Mouse (Mus musculus) hindbrain, embryonic 11.5 days (tissue): ENCODE data around the gene Ncstn. TPM values are rescaled to one million over a fixed set of nuclear protein-coding genes. Genes with fewer than 3 reads are reported as not detected.

Experiments used
- ATAC-seq: fragments of 200-750 bp; cut with Nextera tagmentation; 2 replicates; pipeline ENCODE4 v1.8.0; 2017; ENCODE audit warnings: mild to moderate bottlenecking, moderate TSS enrichment, moderate library complexity; ENCODE audit not compliant: low FRiP score
- DNase-seq: peaks from one replicate; pipeline ENCODE4 v3.0.0-alpha.2; 2015; ENCODE audit warnings: low spot score
- H3K27ac ChIP-seq: fragments of 300-500 bp; sonication (generic); 2 replicates; pipeline ENCODE4 v1.5.1; 2014; ENCODE audit warnings: mild to moderate bottlenecking, low read depth, low read length
- H3K27me3 ChIP-seq: fragments of 300-500 bp; sonication (generic); 2 replicates; pipeline ENCODE4 v1.6.1; 2014; ENCODE audit warnings: mild to moderate bottlenecking, low read length, moderate library complexity, mixed read lengths; ENCODE audit not compliant: control insufficient read depth, insufficient read depth
- H3K36me3 ChIP-seq: fragments of 300-500 bp; sonication (generic); 2 replicates; pipeline ENCODE4 v1.6.1; 2014; ENCODE audit warnings: mild to moderate bottlenecking, low read length, moderate library complexity, mixed read lengths; ENCODE audit not compliant: control insufficient read depth, insufficient read depth
- H3K4me1 ChIP-seq: fragments of 300-500 bp; sonication (generic); replicated peaks from 2 replicates; pipeline ENCODE4 v1.6.1; 2014; ENCODE audit warnings: low read length, mixed read lengths; ENCODE audit not compliant: control insufficient read depth, insufficient read depth
- H3K4me2 ChIP-seq: fragments of 300-500 bp; sonication (generic); replicated peaks from 2 replicates; pipeline ENCODE4 v1.6.1; 2014; ENCODE audit warnings: mild to moderate bottlenecking, low read depth, low read length
- H3K4me3 ChIP-seq: fragments of 300-500 bp; sonication (generic); 2 replicates; pipeline ENCODE4 v1.5.1; 2014; ENCODE audit warnings: low read depth, low read length
- H3K9ac ChIP-seq: fragments of 300-500 bp; sonication (generic); 2 replicates; pipeline ENCODE4 v1.6.1; 2014; ENCODE audit warnings: low read depth, low read length
- H3K9me3 ChIP-seq: fragments of 300-500 bp; sonication (generic); 2 replicates; pipeline ENCODE4 v1.6.1; 2016; ENCODE audit warnings: low read length; ENCODE audit not compliant: control insufficient read depth
- WGBS: fragments of 180-500 bp; shearing (Covaris S2); extraction: QIAGEN DNeasy Blood & Tissue Kit; methylation state at CpG from one replicate; pipeline ENCODE4 v1.1.7; 2014; 5-methylcytosine and 5-hydroxymethylcytosine counted together
- polyA plus RNA-seq: library from polyadenylated mRNA; unstranded; fragments of >200 nt; fragmentation: Nextera tagmentation; extraction: Ambion mirVana; gene quantifications from 2 replicates; pipeline ENCODE4 v1.2.1, GENCODE M21; 2014

Gene Ncstn
- polyA plus RNA-seq, 1 experiment from 2014 or later: 120 TPM

DNA sequence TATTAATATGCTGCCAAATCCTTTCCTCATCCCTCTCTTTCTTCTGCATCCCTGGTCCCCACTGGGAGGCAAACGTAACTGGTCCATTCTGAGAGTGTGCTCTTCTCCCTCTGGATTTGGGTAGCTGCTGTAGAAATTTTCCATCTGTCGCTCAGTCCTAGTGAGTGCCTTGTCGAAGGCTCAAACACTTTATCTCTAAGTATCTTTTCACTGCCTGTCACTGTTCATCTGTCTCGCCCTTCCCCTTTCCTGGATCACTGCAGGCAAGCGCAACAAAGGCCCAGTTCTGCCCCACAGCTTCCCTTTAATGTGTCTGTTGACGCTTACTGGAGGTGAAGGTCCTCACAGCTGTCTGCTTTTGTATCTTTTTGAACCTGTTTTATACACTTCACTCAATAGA lies 12.6 kb upstream of the Ncstn start:
- Histone ChIP-seq H3K9me3 (no peaks in the 10 kb centered on the region), H3K36me3 (peaks cover 6% of the 10 kb centered on the region; the same call in 1 of the 2 replicates), H3K4me3 (no peak overlapping the region), H3K4me2 (no peak overlapping the region), H3K9ac (no peak overlapping the region), H3K27ac (0 out of 2 replicates have a peak overlapping the region, but pooled peaks have one; percentile 24), H3K27me3 (no peaks in the 10 kb centered on the region), H3K4me1 (no peaks in the 10 kb centered on the region)
- 46% methylated on average over 6 of the region's 6 CpGs for WGBS
- no peak for DNase-seq
- peak; percentile 30; the same call in 1 of the 2 replicates for ATAC-seq

DNA sequence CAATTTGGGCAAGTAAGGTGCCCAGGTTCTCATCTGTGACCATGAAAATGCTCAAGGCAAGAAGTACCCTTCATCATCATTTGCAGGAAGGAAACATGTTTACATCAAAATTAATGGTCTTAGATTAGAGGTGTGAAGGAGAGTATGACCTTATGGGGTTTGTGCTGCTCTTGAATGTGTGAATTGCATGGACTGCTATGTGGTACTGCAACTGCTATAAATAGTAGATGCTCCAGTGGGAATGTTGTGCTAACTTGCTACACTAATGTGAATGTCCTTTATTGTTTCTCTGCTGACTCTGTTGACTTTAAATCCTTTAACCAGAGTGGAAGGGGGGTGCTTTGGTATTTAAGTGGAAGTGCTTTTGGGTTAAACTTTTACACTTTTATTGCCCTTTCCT lies 11.7 kb upstream of the Ncstn start:
- Histone ChIP-seq H3K27me3 (no peaks in the 10 kb centered on the region), H3K4me2 (no peak overlapping the region), H3K4me3 (no peak overlapping the region), H3K36me3 (0 out of 2 replicates have a peak, but pooled peaks cover 2% of the 10 kb centered on the region), H3K4me1 (no peaks in the 10 kb centered on the region), H3K27ac (no peak overlapping the region), H3K9me3 (no peaks in the 10 kb centered on the region), H3K9ac (no peak overlapping the region)
- ATAC-seq (no peak), DNase-seq (no peak)

DNA sequence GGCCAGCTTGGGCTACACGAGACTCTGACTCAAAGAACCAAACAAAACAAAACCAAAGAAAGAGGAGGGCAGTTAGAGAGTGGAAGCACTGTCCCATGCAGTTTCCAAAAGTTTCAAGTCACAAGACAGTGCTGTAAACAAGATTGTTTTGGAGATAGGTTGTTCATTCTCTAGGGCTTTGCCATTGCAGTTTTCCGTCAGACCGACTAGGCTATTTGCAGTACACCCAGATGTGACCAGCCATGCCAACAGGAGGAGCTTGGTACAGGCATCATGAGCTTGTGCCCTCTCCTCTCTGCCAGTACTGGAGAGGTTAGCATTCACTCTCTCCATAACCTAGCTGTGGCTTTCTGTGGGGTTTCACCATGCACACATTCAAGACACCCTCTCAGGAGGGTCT lies 10.9 kb upstream of the Ncstn start:
- Histone ChIP-seq H3K4me1 (no peaks in the 10 kb centered on the region), H3K9me3 (no peaks in the 10 kb centered on the region), H3K4me2 (no peak overlapping the region), H3K27me3 (no peaks in the 10 kb centered on the region), H3K9ac (no peak overlapping the region), H3K36me3 (no peaks in the 10 kb centered on the region), H3K27ac (no peak overlapping the region), H3K4me3 (no peak overlapping the region)
- ATAC-seq (no peak), DNase-seq (no peak)
- WGBS: 78% methylated on average over 3 of the region's 3 CpGs

DNA sequence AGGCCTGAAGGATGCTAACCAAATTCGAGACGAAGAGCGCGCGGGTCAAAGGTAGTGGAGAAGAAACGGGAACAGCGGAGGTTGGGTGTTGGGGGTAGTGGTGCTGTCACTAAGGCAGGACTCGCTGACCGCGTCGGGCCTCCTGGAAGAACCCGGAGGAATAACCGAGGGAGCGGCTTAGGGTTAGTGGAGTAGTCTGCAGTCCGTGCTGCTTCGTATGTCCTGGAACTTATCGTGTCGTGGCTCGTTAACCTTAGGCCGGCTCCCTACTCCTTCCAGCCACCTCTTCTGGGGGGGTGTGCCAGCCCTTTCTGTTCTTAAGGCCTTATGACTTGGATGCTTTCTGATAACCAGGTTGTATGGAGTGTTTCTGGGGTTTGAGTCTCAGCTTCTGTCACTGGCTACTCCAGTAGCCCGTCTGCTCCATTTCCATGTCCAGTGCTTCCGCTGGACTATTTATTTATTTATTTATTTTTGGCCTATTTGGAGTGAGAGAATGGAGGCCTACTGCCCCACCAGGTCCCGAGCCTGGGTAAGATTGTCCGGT lies 377 bp upstream of the Ncstn start:
- Histone ChIP-seq H3K9me3 (no peaks in the 10 kb centered on the region), H3K4me3 (peak overlapping the region; percentile 77), H3K27ac (peak overlapping the region; percentile 83; the same call in 1 of the 2 replicates), H3K27me3 (no peaks in the 10 kb centered on the region), H3K4me1 (no peaks in the 10 kb centered on the region), H3K9ac (peak overlapping the region; percentile 92), H3K4me2 (peak overlapping the region; percentile 56), H3K36me3 (peaks cover 3% of the 10 kb centered on the region; the same call in 1 of the 2 replicates)
- ATAC-seq (peak; percentile 82; the same call in 1 of the 2 replicates), DNase-seq (no peak)
- WGBS: 2% methylated on average over 24 of the region's 24 CpGs

DNA sequence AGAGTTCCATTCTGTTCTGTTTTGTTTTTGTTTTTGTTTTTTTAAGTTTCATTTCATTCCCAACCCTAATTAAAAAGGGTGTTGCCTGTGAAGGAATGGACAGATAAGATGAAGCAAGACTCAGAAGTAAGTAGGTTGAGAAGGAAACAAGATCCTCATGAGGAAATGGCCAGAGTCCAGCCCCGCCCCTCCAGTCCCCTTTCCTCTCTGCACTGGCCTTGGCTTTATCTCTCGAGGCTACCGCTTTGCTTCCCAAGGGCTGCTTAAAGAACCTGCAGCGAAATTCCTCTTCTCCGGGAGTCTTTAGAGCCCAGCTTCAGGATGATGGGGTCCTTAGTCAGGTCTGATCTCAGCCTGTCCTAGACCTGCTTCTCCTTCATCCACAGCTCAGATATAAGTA lies 4.6 kb downstream of the Ncstn start:
- Histone ChIP-seq H3K27ac (no peak overlapping the region), H3K9ac (no peak overlapping the region), H3K4me2 (no peak overlapping the region), H3K27me3 (no peaks in the 10 kb centered on the region), H3K4me3 (no peak overlapping the region), H3K9me3 (no peaks in the 10 kb centered on the region), H3K4me1 (no peaks in the 10 kb centered on the region), H3K36me3 (peaks cover 9% of the 10 kb centered on the region; the same call in 1 of the 2 replicates)
- ATAC-seq (no peak), DNase-seq (no peak)
- WGBS: 80% methylated on average over 5 of the region's 5 CpGs

DNA sequence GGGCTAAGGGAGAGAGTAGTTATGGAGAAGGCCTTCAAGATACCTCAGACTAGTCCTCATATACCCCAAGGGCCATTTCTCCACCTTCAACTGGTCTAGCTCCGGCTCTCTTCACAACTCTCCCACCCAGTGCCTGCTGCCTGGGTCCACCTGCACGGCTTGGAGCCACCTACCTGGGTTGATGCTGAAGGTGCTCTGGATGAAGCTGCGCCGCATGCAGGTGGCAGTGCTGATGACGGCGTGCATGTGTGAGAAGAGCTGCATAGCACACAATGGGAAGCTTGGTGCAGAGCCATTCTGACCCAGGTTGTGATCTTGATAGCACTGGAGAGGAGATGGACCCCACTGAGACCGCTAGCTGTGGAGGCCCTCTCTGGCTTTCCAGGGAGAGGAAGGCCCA lies 10.0 kb downstream of the Ncstn start:
- Histone ChIP-seq H3K27me3 (no peaks in the 10 kb centered on the region), H3K4me1 (no peaks in the 10 kb centered on the region), H3K36me3 (peaks cover 18% of the 10 kb centered on the region), H3K4me2 (no peak overlapping the region), H3K27ac (no peak overlapping the region; the same call in 1 of the 2 replicates), H3K4me3 (no peak overlapping the region), H3K9ac (no peak overlapping the region), H3K9me3 (no peaks in the 10 kb centered on the region)
- DNase-seq: no peak
- no peak for ATAC-seq
- 97% methylated on average over 7 of the region's 7 CpGs for WGBS

DNA sequence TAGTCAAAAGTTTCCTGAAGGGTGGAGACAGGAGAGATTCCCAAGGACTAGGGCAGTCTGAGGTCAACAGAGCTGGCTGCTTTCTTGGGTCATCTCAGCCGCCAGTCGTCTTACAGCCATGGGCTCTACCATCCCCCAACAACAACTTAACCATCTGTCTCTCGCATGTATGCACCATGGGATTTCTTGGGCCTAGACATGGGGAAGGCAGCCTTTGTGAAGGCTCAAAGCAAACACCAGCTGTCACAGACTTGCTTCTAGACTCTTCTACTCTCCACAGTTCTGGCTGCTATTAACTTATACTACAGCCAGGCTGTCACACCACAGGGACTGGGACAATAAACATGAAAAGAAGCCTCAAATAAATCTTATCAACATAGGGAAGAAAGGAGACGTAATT lies 11.0 kb downstream of the Ncstn start:
- Histone ChIP-seq H3K9ac (no peak overlapping the region), H3K36me3 (peaks cover 23% of the 10 kb centered on the region), H3K27me3 (no peaks in the 10 kb centered on the region), H3K4me3 (no peak overlapping the region), H3K4me2 (no peak overlapping the region), H3K27ac (peak overlapping the region; percentile 36; the same call in 1 of the 2 replicates), H3K4me1 (no peaks in the 10 kb centered on the region), H3K9me3 (no peaks in the 10 kb centered on the region)
- ATAC-seq (peak; percentile 56; the same call in 1 of the 2 replicates), DNase-seq (no peak)
- WGBS: 56% methylated on average over 4 of the region's 4 CpGs

DNA sequence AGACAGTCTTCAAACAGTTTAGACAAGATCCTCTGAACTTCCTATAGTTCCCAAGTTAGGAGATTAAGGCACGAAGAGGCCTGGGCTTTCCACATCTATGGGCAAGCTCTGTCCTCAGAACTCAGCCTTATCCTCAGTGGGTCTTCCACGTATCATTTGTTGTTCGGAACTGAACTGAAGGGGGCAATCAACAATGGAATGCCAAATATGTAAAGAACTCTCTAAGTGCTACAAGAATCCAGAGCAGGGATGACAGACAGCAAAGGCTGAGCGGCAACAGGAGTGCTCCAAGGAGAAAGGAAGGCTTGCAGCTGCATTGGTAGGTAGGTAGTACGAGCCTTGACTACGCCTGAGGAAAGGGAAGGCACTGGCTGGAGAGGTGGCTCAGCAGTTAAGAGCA lies 12.4 kb downstream of the Ncstn start:
- ATAC-seq (no peak), DNase-seq (no peak)
- H3K27me3 ChIP-seq: no peaks in the 10 kb centered on the region
- 81% methylated on average over 6 of the region's 6 CpGs for WGBS
- H3K9me3 ChIP-seq: no peaks in the 10 kb centered on the region
- H3K4me1 ChIP-seq: no peaks in the 10 kb centered on the region
- no peak overlapping the region for H3K4me2 ChIP-seq
- H3K9ac ChIP-seq: no peak overlapping the region
- H3K4me3 ChIP-seq: no peak overlapping the region
- peaks cover 26% of the 10 kb centered on the region for H3K36me3 ChIP-seq
- no peak overlapping the region for H3K27ac ChIP-seq

DNA sequence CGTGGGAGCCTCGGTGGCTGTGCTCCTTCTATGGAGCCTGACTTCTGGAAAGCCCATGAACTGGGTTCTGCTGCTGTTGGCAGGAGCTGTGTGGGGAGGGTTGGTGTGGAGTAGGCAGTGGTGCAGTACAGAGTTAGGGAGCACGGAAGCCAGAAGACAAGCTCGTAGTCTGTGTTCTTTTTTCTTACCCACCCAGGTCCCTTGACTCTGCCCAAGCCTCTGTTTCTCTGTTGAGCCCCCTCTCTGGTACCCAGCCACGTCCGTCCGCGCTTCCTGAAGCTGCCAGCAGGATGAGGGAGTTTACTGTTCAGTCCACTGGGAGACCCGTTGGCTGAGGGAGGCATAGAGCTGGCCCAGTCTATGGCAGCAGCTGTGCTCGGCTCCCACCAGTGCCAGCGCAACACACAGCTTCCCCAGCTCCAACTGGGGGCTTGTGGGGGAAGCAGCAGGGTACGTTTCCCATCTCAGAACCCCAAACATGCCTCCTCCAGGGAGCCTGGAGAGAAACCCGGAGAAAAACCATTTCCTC lies 17.9 kb downstream of the Ncstn start:
- peaks cover 11% of the 10 kb centered on the region for H3K36me3 ChIP-seq
- H3K27ac ChIP-seq: peak overlapping the region; percentile 61
- H3K27me3 ChIP-seq: no peaks in the 10 kb centered on the region
- ATAC-seq: 0 out of 2 replicates have a peak, but pooled peaks have one; percentile 11
- no peaks in the 10 kb centered on the region for H3K9me3 ChIP-seq
- H3K4me1 ChIP-seq: peaks cover 4% of the 10 kb centered on the region; the same call in 1 of the 2 replicates
- no peak overlapping the region for H3K4me2 ChIP-seq
- no peak for DNase-seq
- H3K9ac ChIP-seq: peak overlapping the region; percentile 11; the same call in 1 of the 2 replicates
- H3K4me3 ChIP-seq: no peak overlapping the region
- 61% methylated on average over 13 of the region's 13 CpGs for WGBS
